Mouse (Mus musculus): Measurements from ENCODE around the gene Fam151a.

DNA sequence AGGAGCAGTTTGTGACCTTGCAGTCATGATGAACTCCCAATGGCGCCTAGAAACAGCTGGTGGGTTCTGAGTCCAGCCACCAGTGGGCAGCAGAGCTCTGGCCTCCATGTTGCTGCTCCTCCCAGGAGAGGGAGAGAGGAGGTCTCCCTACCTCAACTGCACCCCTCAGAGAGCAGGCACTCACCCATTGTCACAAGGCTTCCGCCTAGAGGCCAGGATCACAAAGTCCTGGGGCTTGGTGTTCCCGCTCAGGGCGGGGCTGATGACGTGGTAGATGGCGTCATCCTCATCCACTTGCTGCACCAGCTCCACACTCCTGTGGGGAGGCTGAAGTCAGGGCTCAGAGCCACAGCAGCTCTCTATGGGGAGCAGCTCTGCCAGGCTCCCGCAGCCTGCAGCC is 16.0 kb downstream of the Fam151a start:
- TF ChIP-seq HCFC1 (IDR thresholded peaks at IDR 0.05; ENCODE audit: low read depth, low read length) (no peak), CTCF (conservative IDR thresholded peaks at IDR 0.05 in 1 of 2, IDR thresholded peaks at IDR 0.05 in 1 of 2; ENCODE audit: low read depth in 2 of 2, low read length in 2 of 2) (peak; percentile 53 to 83; a peak in 3 of 4 replicates)
